Mouse (Mus musculus) gastrocnemius, postnatal 36 days (tissue): ENCODE data around the gene H2afx. TPM values are rescaled to one million over a fixed set of nuclear protein-coding genes. Genes with fewer than 3 reads are reported as not detected.
"Not testable (repeated sequence)": the region's sequence is repeated elsewhere in the genome, so short reads cannot be mapped to it uniquely, and the experiment has no call there.

ENCODE experiments used
- DNase-seq, 2 experiments: peaks; one replicate each; pipeline ENCODE4 v3.0.0; 2022
- intact Hi-C: fragments of 180-260 bp; cut with DNase I; formaldehyde crosslinking; loops from one replicate; pipeline ENCODE4 v1.15.1; 2025
- microRNA-seq, 2 experiments: library from miRNA; unstranded; fragments of <30 nt; microRNA quantifications; one replicate each; pipeline ENCODE4 v1.2.0; 2021
- total RNA-seq, 2 experiments: library from RNA; stranded (reverse); gene quantifications; 2 replicates each; pipeline ENCODE4 v1.2.3; 2021

Gene H2afx
- total RNA-seq, 2 experiments from 2014 or later = 10.0 to 12.9 TPM

DNA sequence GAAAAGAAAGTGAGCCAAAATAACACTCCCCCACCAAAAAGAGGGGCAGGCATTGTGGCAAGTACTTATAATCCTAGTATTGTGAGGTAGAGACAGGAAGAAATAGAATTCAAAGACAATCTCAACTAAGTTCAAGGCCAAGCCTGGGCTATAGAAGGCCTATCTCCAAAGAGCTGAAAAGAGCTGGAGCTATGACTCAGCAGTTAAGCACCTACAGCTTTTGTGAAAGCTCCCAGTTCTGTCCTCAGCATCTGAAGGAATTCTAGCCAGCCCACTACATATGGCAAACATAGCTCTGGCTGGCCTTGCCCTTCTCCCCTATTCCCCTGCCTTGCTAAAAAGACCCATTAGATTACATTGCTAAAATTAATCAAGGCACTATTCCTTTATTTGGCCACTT is 38.9 kb downstream of the H2afx start:
- DNase-seq = no peak
- intact Hi-C loops = no loop called here

DNA sequence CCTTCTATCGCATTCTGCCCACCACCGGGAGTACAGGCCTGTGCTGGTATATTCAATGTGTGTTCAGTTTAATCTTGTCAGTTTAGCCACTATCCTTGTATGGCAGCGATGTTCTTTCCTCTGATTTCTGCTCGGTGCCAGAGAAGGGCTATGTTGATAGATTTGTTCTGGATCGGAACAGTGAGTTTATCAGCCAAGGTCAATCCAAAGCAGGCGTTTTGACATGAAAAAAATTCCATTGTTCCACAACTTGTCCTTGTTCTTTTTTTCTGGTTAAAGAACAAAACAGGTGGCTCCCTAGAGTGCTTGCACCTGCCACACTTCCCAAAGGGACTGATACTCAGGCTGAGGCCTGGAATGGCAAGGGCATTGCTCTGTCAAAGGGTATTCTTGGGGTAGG is 41.6 kb downstream of the H2afx start:
- intact Hi-C loops = no loop called here

DNA sequence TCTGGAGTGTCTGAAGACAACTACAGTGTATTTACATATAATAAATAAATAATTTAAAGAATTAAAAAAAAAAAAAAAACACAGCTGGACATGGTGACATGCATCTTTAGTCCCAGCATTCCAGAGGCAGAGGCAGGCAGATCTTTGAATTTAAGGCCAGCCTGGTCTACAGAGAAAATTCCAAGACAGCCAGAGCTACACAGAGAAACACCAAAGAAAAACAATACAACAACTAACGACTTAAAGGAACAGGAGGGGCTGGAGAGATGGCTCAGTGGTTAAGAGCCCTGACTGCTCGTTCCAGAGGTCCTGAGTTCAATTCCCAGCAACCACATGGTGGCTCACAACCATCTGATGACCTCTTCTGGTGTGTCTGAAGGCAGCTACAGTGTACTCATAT is 42.8 kb downstream of the H2afx start:
- DNase-seq, intact Hi-C loops: not testable (repeated sequence)

More for the DNA sequence above, 41.6 kb downstream of the H2afx start:
- DNase-seq = no peak

DNA sequence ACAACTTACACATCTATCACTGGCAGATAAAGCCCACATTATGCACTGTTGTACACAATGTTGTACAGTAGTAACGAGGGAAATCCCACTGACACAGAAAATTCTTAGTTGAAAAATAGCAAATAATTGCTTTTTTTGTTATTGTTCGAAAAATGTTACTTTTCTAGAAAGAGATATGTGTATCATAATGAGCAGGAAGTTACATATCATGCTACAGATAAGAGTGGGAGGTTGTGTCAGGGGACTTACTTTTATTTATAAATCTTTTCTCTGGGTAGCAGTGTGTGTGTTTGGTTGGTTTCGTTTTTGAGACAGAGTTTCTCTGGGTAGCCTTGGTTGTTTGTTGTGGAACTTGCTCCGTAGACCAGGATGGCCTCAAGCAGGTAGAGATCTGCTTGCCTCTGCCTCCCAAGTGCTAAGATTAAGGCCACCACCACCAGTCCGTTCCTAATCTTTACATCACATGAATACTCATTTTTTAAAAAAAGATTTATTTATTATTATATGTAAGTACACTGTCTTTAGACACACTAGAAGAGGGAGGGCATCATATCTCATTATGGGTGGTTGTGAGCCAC is 43.7 kb downstream of the H2afx start:
- no peak for DNase-seq
- intact Hi-C loops = no loop called here

DNA sequence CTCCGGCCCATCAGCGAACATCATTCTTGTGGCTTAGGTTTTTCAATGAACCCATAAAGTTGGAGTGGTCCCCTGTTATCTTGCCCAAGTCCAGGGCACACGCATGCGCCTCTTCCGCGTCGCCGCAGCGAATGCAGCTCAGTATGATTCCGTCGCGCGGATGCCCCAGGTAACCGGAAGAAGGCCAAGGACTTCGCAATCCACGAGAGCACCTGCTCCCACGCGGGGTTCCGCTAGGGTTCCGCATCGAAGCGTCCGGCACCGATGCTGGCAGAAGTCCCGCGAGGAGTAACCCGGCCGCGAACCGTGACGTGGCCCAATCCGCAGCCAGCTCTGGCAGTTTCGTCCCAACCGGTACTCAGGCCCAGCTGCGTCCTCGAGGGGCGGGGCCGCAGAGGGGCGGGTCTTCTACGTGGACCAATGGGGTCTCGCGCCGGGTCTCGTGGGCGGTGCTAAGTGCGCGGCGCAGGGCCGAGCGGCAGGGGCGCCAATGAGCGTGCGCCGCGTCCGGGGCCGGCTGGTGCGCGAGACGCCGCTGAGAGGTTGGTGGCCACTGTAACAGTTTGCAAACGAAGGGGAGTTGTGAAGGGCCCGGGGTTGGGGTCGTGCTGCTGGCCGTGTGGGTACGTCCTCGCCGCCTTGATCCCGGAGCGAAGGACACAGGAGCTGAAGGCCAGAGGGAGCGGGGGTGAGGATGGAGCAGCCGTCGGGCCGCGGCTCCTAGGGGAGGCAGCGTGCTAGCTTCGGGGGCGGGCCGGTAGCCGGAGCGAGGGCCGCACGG is 44.8 kb downstream of the H2afx start, which contains the start of gene Hyou1:
Gene Hyou1 (plus strand): TSS at position 437 of the 781 bp plus-strand sequence.
- DNase-seq = peak; percentile 99

DNA sequence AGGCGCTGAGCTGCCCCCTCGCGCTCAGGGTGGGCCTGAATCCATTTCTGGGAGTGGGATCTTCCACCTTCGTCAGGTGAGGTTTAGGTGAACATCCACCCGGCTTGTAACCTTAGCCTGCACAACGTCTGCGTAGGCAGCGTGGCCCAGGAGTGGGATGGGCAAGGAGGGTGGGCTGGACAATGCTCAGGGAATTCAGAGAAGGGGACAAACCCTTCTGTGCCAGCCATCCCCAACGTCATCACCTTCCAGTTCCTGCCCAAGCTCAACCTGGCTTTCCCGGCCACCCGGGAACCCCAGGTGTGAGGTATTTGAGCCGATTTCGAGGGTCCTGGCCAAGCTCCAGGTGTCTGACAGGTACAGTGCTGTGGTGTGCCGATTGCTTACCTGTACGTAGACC is 45.4 kb downstream of the H2afx start:
- intact Hi-C loops = no loop called here
- no peak for DNase-seq

More for the DNA sequence above, 44.8 kb downstream of the H2afx start, which contains the start of gene Hyou1:
- intact Hi-C loops = no loop called here

DNA sequence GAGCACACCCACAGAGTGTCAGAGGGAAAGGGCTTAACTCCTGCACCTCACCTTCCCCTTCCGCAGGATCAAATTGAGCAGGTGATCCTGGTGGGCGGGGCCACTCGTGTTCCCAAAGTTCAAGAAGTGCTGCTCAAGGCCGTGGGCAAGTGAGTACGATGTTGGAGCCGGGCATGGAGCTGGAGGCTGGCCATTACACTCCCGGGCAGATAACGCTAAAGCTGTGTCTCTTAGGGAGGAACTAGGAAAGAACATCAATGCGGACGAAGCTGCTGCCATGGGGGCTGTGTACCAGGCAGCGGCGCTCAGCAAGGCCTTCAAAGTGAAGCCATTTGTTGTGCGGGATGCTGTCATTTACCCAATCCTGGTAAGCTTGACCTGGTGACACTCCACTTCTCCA is 50.1 kb downstream of the H2afx start:
- intact Hi-C loops = no loop called here
- DNase-seq = no peak

Small RNAs within 50 kb of the gene (microRNA-seq; reads per million reads assigned to microRNA genes)
- gene Gm44335 = 0 reads per million in 2 experiments

Other genes with a start within 250 kb of the H2afx start
- not detected for gene Mfrp, start 233.0 kb upstream of the H2afx start, total RNA-seq
- gene C1qtnf5, start 227.4 kb upstream of the H2afx start, total RNA-seq = 1 to 10 TPM; 6.7 to 9.6 TPM
- gene Gm49380, start 221.2 kb upstream of the H2afx start, total RNA-seq = 1 to 10 TPM in 1 of 2 experiments, under 1 TPM in 1; 0.57 to 1.3 TPM
- 1 to 10 TPM; 2.1 to 3.6 TPM for gene Rnf26, start 221.2 kb upstream of the H2afx start, total RNA-seq
- gene Mcam, start 200.2 kb upstream of the H2afx start, total RNA-seq = 10 to 100 TPM; 24.2 to 31.2 TPM
- gene Cbl, start 100.6 kb upstream of the H2afx start, total RNA-seq = 10 to 100 TPM in 1 of 2 experiments, 1 to 10 TPM in 1; 7.8 to 10.4 TPM
- not detected for gene Ccdc153, start 94.0 kb upstream of the H2afx start, total RNA-seq
- gene Pdzd3, start 83.2 kb upstream of the H2afx start, total RNA-seq = 1 to 10 TPM in 1 of 2 experiments, under 1 TPM in 1; 0.44 to 1.4 TPM
- 10 to 100 TPM; 22.4 to 22.6 TPM for gene Nlrx1, start 66.1 kb upstream of the H2afx start, total RNA-seq
- under 1 TPM; 0.48 to 0.74 TPM for gene Abcg4, start 46.1 kb upstream of the H2afx start, total RNA-seq
- gene Hinfp, start 29.0 kb upstream of the H2afx start, total RNA-seq = 1 to 10 TPM; 4.9 to 6.0 TPM
- gene C2cd2l, start 14.4 kb upstream of the H2afx start, total RNA-seq = 10 to 100 TPM; 12.8 to 14.2 TPM
- 10 to 100 TPM; 11.9 to 12.7 TPM for gene Dpagt1, start 8.7 kb upstream of the H2afx start, total RNA-seq
- 10 to 100 TPM; 19.7 to 21.2 TPM for gene Hmbs, start 9.5 kb downstream of the H2afx start, total RNA-seq
- 10 to 100 TPM; 15.4 to 16.2 TPM for gene Vps11, start 27.0 kb downstream of the H2afx start, total RNA-seq
- 10 to 100 TPM; 25.0 to 26.0 TPM for gene Hyou1, start 44.8 kb downstream of the H2afx start, total RNA-seq
- 100 to 1,000 TPM; 149 to 161 TPM for gene Slc37a4, start 62.2 kb downstream of the H2afx start, total RNA-seq
- gene Rps25, start 72.4 kb downstream of the H2afx start, total RNA-seq = 100 to 1,000 TPM; 584 to 735 TPM
- 10 to 100 TPM; 13.2 to 16.1 TPM for gene Trappc4, start 72.9 kb downstream of the H2afx start, total RNA-seq
- gene Ccdc84, start 83.9 kb downstream of the H2afx start, total RNA-seq = 1 to 10 TPM; 5.0 to 5.3 TPM
- gene Foxr1, start 106.4 kb downstream of the H2afx start, total RNA-seq = not detected
- not detected for gene Upk2, start 120.3 kb downstream of the H2afx start, total RNA-seq
- gene Bcl9l, start 148.1 kb downstream of the H2afx start, total RNA-seq = 10 to 100 TPM; 25.7 to 42.5 TPM
- not detected for gene Cxcr5, start 227.2 kb downstream of the H2afx start, total RNA-seq